Mouse (Mus musculus) frontal cortex, postnatal 36 days (tissue): ENCODE measurements at regions not wholly inside any gene's neighbourhood (a gene's known extent, or its start where the extent isn't known, plus 50 kb on each side); places are given as distances from the start of the nearest gene placed in this dataset.

Source experiments
- DNase-seq, 2 experiments: peaks; one replicate each; pipeline ENCODE4 v3.0.0; 2022; ENCODE audit warnings: low spot score in 2 of 2

DNA sequence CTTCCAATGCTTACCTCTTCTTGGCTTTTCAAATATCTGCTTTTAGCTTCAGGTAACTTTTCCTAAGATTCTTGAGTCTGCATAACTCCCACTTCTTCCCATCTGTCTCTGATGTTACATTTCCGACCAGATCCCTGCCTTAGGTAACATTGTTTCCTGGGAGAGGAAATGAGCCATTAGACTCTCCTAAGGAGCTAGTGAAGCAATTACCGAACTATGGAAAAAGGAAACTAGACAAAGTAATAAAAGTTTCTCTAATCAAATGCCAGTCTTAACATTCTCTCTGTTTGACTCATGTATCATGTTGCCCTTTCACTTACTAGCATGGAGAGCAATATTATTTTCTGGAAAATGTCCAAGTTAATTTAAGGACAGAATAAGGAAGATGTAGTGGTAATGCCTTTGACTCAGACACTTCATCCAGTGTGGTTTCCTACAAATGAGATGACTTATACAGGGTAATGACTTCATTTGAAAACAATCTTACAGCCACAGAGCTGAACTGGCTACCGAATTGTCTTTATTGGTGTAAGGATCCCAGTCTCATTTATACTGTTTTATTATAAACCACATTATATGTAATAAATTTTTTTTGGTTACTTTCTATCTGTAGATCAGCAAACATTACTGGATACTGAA is 263.8 kb upstream of the Fam84a start:
- no peak for DNase-seq

- peak in 1 of 2 experiments; percentile 18 for DNase-seq
These were observed 259.2 kb upstream of the Fam84a start for GRCm38 (mm10) chr12:14411102-14411501.

DNA sequence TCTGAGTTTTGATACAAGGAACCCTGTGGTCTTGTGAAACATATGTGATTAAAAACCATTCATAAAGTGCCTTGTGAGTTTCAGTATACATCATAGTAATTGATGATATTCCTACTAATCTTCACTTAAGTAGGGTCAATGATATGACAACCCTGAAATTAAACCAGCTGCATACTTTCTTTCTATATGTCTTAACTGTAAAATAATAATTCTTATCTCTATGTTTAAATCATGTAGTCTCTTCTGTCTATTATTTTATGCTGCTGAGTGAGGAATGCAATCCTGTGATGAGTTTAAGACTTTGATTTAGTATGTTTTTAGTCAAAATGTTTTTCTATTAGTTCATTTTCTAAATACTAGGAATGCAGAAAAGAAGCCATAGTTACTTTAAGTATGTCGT is 253.9 kb upstream of the Fam84a start:
- no peak for DNase-seq

DNA sequence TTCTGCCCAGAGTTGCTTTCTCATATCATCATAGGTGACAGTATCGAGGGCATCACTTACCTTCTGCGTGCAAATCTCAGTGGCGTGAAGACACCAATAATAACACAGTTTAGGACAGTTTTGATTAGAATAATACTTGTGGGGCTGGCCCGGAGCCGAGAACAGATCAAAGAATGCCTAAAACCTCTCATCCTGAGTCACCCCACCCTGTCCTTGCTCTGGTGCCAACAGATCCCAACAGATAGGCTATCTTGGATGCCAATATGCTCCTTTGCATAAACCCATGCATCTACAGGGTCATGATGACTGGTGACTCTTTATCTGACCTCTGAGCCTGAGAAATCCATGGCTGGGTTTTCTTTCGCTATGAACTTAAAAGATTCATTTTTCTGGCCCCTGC is 224.4 kb upstream of the Fam84a start:
- DNase-seq = no peak

- peak; percentile 7 to 22 for DNase-seq
These were observed 186.5 kb upstream of the Fam84a start for GRCm38 (mm10) chr12:14338244-14338799.

DNA sequence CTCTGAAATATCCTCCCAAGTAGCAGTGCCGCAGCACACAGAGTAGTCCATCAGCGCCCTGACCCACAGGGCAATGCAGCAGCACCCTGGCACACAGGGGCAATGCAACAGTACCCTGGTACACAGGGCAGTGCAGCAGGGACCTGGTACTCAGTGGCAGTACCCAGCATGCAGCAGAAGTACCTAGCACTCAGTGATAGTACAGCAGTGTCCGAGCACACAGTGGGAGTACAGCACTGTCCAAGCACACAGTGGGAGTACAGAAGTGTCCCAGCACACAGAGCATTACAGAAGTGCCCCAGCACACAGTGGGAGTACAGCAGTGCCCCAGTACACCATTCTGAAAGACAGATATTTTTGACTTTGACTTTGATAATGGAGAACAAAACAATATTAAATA is 186.0 kb upstream of the Fam84a start:
- no peak for DNase-seq

DNA sequence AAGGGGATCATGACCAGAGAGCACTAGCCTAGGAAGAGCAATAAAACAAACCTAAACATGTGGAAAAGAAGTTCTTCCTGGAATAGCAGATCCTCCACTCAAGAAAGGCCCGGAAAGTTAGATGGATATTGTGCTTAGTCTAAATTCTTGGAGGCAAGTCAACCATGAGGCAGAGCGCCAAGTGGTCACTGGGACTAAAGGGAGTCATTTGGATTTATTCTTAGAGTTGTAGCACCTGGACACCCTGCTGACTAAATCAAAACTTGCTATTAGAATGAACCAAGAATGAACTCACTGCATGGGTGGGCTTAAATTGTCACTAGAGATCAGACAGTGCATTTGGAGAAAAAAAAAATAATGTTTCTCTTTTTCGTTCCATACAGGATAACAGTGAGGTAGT is 166.8 kb upstream of the Fam84a start:
- no peak for DNase-seq

GRCm38 (mm10) chr12:14316392-14316791 is 164.5 kb upstream of the Fam84a start:
- DNase-seq = no peak

- peak; percentile 21 to 69 for DNase-seq
These were observed 163.9 kb upstream of the Fam84a start for GRCm38 (mm10) chr12:14315780-14316179.

DNA sequence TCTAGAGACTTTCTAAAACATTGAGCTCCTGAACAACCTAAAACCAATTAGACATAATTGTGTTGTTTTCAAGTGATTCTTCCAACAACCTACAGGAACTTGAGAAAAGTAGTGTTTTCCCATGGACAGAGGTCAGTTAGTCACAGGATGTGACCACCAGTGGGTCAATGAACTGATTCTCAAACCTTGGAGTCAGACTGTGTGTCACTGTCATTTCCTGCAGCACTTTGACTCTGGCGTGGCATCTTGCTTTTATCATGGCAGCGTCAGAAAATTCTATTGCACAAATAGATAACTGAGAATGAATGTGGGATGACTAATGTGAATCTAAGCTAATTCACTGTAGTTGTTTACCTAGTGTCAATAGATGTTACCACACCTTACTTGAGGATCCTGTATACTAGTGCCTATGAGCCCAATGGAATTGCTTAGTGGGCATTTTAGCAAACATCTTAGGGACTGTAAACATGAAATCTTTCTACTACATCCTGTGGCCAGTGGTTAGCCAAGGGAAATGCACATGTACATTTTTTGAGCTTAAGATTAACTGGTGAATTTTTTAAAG is 150.6 kb upstream of the Fam84a start:
- no peak for DNase-seq

- DNase-seq = no peak
These were observed 150.0 kb upstream of the Fam84a start for GRCm38 (mm10) chr12:14301676-14302365.

DNA sequence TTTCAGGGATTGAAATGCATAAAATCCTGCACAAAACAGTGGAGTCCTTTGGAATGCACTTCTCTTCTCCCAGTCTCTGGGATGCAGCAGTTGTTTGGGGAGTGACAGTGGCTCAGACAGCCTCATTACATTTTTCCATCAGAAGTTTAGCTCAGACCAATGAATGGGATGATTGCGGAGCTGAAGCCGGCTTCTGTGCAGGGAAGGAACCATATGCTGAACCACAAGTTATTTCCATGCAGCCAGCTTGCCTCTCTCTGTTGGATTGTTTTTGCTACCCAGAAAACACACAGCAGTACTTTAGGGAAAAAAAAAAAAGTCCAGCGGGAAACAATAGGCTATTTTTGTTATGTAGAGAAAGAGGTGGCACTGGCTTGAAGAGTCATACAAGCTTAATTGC is 140.2 kb upstream of the Fam84a start:
- no peak for DNase-seq

DNA sequence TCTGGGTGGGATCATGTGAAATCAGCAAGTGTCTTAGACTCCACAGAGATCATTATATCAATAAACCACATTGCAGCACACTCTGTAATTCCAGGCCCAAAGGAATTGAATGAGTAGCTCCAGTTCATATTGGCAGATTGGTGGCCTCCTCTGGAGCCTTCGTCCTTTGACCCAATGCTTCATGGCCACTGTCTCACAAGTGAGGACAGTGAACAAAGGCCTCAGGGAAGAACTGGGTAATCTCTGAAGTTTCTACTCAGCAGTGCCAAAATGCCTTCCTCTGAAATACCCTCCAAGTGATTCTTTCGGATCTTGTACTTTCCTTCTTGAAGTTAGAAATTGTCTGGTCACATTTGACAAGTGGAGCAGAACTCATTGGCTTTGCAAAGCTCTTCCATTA is 135.8 kb upstream of the Fam84a start:
- no peak for DNase-seq

- no peak for DNase-seq
These were observed 134.8 kb upstream of the Fam84a start for GRCm38 (mm10) chr12:14286676-14287075.

- DNase-seq = no peak
These were observed 134.1 kb upstream of the Fam84a start for GRCm38 (mm10) chr12:14285870-14286535.

- peak; percentile 19 to 41 for DNase-seq
These were observed 131.3 kb upstream of the Fam84a start for GRCm38 (mm10) chr12:14283106-14283692.

GRCm38 (mm10) chr12:14275265-14275664 is 123.4 kb upstream of the Fam84a start:
- no peak for DNase-seq

- no peak for DNase-seq
These were observed 122.9 kb upstream of the Fam84a start for GRCm38 (mm10) chr12:14274796-14275195.

DNA sequence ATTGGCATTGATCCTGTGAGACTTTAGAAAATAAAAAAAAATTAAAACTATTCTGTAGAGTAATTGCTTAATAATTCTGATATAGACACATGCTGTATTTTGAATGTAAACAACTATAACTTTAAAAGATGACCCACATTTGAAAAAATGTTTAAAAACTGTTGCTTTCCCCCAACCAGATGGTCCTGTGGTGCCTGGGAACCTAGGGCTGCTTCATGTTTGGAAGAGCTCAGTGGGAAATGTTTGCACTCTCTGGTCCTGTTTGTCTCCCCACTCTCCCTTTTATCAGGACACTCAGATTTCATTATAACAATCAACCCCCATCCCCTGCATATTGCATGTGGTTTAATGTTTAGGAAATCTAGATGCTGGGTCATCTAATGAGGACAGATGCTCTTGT is 119.4 kb upstream of the Fam84a start:
- no peak for DNase-seq

- no peak for DNase-seq
These were observed 109.2 kb upstream of the Fam84a start for GRCm38 (mm10) chr12:14261102-14261501.

GRCm38 (mm10) chr12:14260288-14260687 is 108.4 kb upstream of the Fam84a start:
- DNase-seq = no peak

DNA sequence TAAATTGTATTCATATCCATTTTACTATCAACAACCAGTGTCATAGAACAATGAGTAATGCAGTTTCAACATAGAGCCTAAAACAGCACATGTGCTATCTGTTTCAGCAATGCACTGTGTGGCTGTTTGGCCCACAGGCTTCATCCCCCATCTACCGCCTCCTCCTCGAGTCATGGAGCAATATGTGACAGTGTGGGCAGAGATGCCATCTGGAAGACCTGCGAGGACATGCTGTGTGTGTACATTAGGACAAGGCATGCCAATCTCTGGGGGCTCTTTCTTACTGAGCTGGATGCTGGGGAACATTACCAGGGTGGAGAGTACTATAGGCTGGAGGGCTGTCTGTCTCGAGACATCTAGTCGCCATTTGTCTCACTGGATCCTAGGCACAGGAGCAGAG is 101.5 kb upstream of the Fam84a start:
- peak; percentile 40 to 54 for DNase-seq
